Mouse (Mus musculus): ENCODE results near the gene Gucy2g. TPM values are rescaled to one million over a fixed set of nuclear protein-coding genes. Genes with fewer than 3 reads are reported as not detected.

The Gucy2g gene
- polyA plus RNA-seq (2015; fragmentation: Nextera tagmentation; extraction: Ambion mirVana), result not detected in 2 replicates

- Histone ChIP-seq H3K4me3 (no peak within 1 kb of the TSS), H3K9me3 (no peaks in the 10 kb centered on the region), H3K4me2 (no peak within 1 kb of the TSS), H3K27ac (replicated peaks) (no peak within 1 kb of the TSS), H3K36me3 (no peaks in the 10 kb centered on the region), H3K27me3 (no peaks in the 10 kb centered on the region), H3K9ac (no peak within 1 kb of the TSS), H3K4me1 (replicated peaks) (no peaks in the 10 kb centered on the region)
- ATAC-seq (ENCODE audit: low read depth), result no peak
- 83% methylated on average over 6 of the region's 6 CpGs for WGBS
These were observed at the start of gene Gucy2g for GRCm38 (mm10) chr19:55241186-55241645. Gucy2g (minus strand) TSS chr19:55241236.

DNA sequence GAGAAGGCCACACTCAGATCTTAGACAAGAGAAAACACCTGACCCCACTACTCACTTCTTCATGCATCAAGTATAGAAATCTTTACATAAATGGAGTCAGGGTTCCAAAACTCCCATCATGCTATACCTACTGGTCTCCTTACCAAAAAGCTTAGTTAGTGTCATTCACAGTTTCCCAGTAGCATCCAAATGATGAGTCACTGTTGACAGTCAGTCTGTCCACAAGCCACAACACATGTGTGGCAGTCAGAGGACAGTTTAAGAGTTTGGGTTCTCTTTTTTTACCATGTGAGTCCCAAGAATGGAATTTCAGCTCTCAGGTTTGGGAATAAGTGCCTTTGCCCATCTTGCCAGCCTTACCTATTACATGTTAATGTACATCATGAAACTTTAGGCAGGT is 47.9 kb upstream of the Gucy2g start:
- Histone ChIP-seq H3K27me3 (no peaks in the 10 kb centered on the region), H3K4me3 (no peak overlapping the region), H3K9ac (no peak overlapping the region), H3K4me1 (replicated peaks) (no peaks in the 10 kb centered on the region), H3K9me3 (no peaks in the 10 kb centered on the region), H3K27ac (replicated peaks) (no peak overlapping the region), H3K36me3 (peaks cover 16% of the 10 kb centered on the region), H3K4me2 (no peak overlapping the region)
- ATAC-seq (ENCODE audit: low read depth), result no peak

- WGBS, result 90% methylated on average over 4 of the region's 4 CpGs
These were observed 45.0 kb upstream of the Gucy2g start for GRCm38 (mm10) chr19:55286034-55286433.

GRCm38 (mm10) chr19:55284093-55284492 is 43.1 kb upstream of the Gucy2g start:
- no peak overlapping the region for H3K4me3 ChIP-seq
- H3K4me1 ChIP-seq (replicated peaks), result no peaks in the 10 kb centered on the region
- no peak for ATAC-seq (ENCODE audit: low read depth)
- 97% methylated on average over 4 of the region's 4 CpGs for WGBS
- H3K36me3 ChIP-seq, result peaks cover 27% of the 10 kb centered on the region
- H3K27me3 ChIP-seq, result no peaks in the 10 kb centered on the region
- no peak overlapping the region for H3K27ac ChIP-seq (replicated peaks)
- H3K9me3 ChIP-seq, result no peaks in the 10 kb centered on the region
- H3K9ac ChIP-seq, result no peak overlapping the region
- no peak overlapping the region for H3K4me2 ChIP-seq

More at GRCm38 (mm10) chr19:55286034-55286433, 45.0 kb upstream of the Gucy2g start:
- no peak overlapping the region for H3K4me2 ChIP-seq
- no peak overlapping the region for H3K27ac ChIP-seq (replicated peaks)
- no peak for ATAC-seq (ENCODE audit: low read depth)
- H3K4me1 ChIP-seq (replicated peaks), result no peaks in the 10 kb centered on the region
- H3K27me3 ChIP-seq, result no peaks in the 10 kb centered on the region
- H3K36me3 ChIP-seq, result peaks cover 21% of the 10 kb centered on the region
- H3K9me3 ChIP-seq, result no peaks in the 10 kb centered on the region
- H3K9ac ChIP-seq, result no peak overlapping the region
- no peak overlapping the region for H3K4me3 ChIP-seq

GRCm38 (mm10) chr19:55276770-55277169 is 35.7 kb upstream of the Gucy2g start:
- Histone ChIP-seq H3K36me3 (peaks cover 11% of the 10 kb centered on the region; the same call in 1 of the 2 replicates), H3K4me2 (no peak overlapping the region), H3K9ac (no peak overlapping the region), H3K4me3 (no peak overlapping the region), H3K4me1 (replicated peaks) (no peaks in the 10 kb centered on the region), H3K9me3 (no peaks in the 10 kb centered on the region), H3K27me3 (no peaks in the 10 kb centered on the region), H3K27ac (replicated peaks) (no peak overlapping the region)
- ATAC-seq (ENCODE audit: low read depth), result no peak
- WGBS, result 89% methylated on average over 3 of the region's 3 CpGs

DNA sequence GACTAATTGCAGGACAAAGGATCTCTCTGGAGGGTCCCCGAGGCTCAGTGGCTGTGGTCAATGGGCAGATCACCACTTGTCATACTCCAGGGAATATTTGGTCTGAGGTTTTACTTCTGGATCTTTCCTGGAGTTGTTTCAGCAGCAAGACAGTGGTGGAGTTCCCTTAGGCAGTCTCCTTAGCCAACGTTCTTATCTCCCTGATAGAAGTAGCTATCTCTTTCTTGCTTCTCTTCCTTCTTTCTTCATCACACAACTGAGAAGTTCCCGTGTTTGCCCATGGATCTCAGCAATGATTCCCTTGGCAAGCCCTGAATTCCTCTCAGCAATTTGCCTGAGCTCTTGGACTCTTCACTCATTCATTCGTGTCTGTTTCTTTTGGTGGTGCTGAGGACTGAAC is 35.1 kb upstream of the Gucy2g start:
- H3K4me3 ChIP-seq, result no peak overlapping the region
- 80% methylated on average over 4 of the region's 4 CpGs for WGBS
- H3K9ac ChIP-seq, result no peak overlapping the region
- peaks cover 7% of the 10 kb centered on the region; the same call in 1 of the 2 replicates for H3K36me3 ChIP-seq
- H3K9me3 ChIP-seq, result no peaks in the 10 kb centered on the region
- no peak overlapping the region for H3K27ac ChIP-seq (replicated peaks)
- no peaks in the 10 kb centered on the region for H3K27me3 ChIP-seq
- ATAC-seq (ENCODE audit: low read depth), result no peak
- no peak overlapping the region for H3K4me2 ChIP-seq
- no peaks in the 10 kb centered on the region for H3K4me1 ChIP-seq (replicated peaks)

DNA sequence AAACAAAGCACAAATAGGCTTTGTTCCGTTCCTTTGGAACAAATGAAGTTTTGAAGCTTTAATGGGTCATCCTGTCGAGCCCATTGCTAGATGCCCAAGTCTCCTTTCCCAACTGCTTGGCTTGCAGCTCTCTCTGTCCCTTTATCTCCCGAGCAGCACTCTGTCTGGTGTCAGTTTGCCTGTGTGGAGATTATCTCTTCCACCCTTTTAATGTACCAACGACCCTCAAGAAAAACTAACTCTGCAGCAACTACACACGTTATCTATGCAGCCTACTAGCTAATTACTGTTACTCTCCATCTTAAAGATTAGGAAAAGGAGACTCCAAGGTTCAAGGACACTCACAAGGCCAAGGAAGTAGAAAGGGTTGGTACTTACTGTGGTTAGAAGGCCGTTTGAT is 32.3 kb upstream of the Gucy2g start:
- no peaks in the 10 kb centered on the region for H3K4me1 ChIP-seq (replicated peaks)
- H3K27ac ChIP-seq (replicated peaks), result no peak overlapping the region
- ATAC-seq (ENCODE audit: low read depth), result no peak
- H3K4me3 ChIP-seq, result no peak overlapping the region
- H3K4me2 ChIP-seq, result no peak overlapping the region
- H3K36me3 ChIP-seq, result no peaks in the 10 kb centered on the region
- no peak overlapping the region for H3K9ac ChIP-seq
- no peaks in the 10 kb centered on the region for H3K27me3 ChIP-seq
- 80% methylated on average over 6 of the region's 6 CpGs for WGBS
- no peaks in the 10 kb centered on the region for H3K9me3 ChIP-seq

- no peak for ATAC-seq (ENCODE audit: low read depth)
- WGBS, result 37% methylated on average over 3 of the region's 3 CpGs
- Histone ChIP-seq H3K9ac (no peak overlapping the region), H3K27me3 (no peaks in the 10 kb centered on the region), H3K27ac (replicated peaks) (no peak overlapping the region), H3K4me1 (replicated peaks) (no peaks in the 10 kb centered on the region), H3K9me3 (no peaks in the 10 kb centered on the region), H3K4me2 (no peak overlapping the region), H3K36me3 (no peaks in the 10 kb centered on the region), H3K4me3 (no peak overlapping the region)
These were observed 30.4 kb upstream of the Gucy2g start for GRCm38 (mm10) chr19:55271448-55271847.

DNA sequence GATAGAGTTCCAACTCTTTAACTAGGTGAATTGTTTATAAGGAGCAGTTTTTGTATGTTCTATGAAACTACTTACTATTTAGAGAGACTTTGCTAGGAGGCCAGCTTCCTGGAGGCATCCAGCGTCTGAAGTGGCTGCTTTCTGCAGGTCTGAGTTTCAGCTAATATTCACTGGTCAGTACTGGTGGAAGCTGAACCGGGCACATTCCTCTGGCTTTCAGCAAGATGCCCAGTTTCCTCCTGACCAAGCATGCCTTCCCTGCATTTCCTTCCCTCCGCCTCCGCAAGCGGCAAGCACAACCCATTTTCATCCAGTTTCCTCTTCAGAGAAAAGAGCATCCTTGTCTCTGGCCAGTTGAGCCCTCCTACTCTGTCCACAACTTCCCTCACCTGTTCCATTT is 28.0 kb upstream of the Gucy2g start:
- Histone ChIP-seq H3K4me1 (replicated peaks) (no peaks in the 10 kb centered on the region), H3K36me3 (no peaks in the 10 kb centered on the region), H3K27ac (replicated peaks) (no peak overlapping the region), H3K9ac (no peak overlapping the region), H3K9me3 (no peaks in the 10 kb centered on the region), H3K4me3 (no peak overlapping the region), H3K27me3 (no peaks in the 10 kb centered on the region), H3K4me2 (no peak overlapping the region)
- 87% methylated on average over 5 of the region's 5 CpGs for WGBS
- ATAC-seq (ENCODE audit: low read depth), result no peak

- no peak overlapping the region for H3K9ac ChIP-seq
- H3K36me3 ChIP-seq, result no peaks in the 10 kb centered on the region
- H3K4me2 ChIP-seq, result no peak overlapping the region
- H3K4me1 ChIP-seq (replicated peaks), result no peaks in the 10 kb centered on the region
- WGBS, result 71% methylated on average over 3 of the region's 3 CpGs
- H3K9me3 ChIP-seq, result no peaks in the 10 kb centered on the region
- H3K27me3 ChIP-seq, result no peaks in the 10 kb centered on the region
- no peak overlapping the region for H3K27ac ChIP-seq (replicated peaks)
- no peak for ATAC-seq (ENCODE audit: low read depth)
- H3K4me3 ChIP-seq, result no peak overlapping the region
These were observed 27.1 kb upstream of the Gucy2g start for GRCm38 (mm10) chr19:55268150-55268549.

DNA sequence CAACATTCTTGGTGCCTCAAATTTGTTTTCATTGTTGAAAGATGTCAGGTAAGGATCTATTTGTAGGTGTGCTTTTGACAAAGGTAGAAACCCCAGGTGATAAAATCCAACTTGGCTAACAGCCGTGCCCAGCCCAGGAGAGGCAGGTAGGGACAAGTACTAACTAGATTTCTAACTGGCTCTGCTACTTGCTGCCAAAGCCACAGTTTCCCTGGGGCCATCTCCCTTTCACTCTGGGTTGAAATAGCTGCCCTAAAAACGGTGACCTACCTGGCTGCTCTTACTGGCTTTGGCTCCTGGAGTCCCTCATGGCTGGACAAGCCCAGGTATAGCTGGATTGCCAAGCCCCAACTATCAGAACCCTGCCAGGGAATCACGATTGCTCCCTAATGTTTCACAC is 25.8 kb upstream of the Gucy2g start:
- Histone ChIP-seq H3K27ac (replicated peaks) (no peak overlapping the region), H3K9ac (no peak overlapping the region), H3K27me3 (no peaks in the 10 kb centered on the region), H3K4me2 (no peak overlapping the region), H3K4me3 (no peak overlapping the region), H3K36me3 (no peaks in the 10 kb centered on the region), H3K4me1 (replicated peaks) (no peaks in the 10 kb centered on the region), H3K9me3 (no peaks in the 10 kb centered on the region)
- no peak for ATAC-seq (ENCODE audit: low read depth)
- whole genome bisulfite sequencing, result 89% methylated on average over 3 of the region's 3 CpGs

DNA sequence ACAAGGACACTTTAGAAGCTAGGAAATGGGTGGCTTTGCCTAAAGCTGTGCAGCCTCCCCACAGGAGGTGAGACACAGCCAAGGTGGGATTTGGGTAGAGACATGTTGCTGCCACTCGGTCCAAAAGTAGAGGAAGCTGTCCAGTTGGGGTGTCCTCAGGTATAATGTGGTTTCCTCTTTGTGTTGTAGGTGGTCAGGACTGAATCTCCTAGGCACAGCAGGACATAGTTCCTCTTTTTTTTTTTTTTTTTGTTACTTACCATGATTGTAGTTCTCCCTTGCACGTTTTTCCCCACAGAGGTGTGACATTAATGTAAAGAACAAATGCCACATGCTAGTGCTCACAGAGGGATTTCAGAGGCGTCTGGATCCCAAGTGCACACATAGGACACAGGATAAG is 24.2 kb upstream of the Gucy2g start:
- Histone ChIP-seq H3K9me3 (no peaks in the 10 kb centered on the region), H3K4me3 (no peak overlapping the region), H3K27ac (replicated peaks) (no peak overlapping the region), H3K9ac (no peak overlapping the region), H3K4me2 (no peak overlapping the region), H3K4me1 (replicated peaks) (no peaks in the 10 kb centered on the region), H3K27me3 (no peaks in the 10 kb centered on the region), H3K36me3 (no peaks in the 10 kb centered on the region)
- 84% methylated on average over 3 of the region's 3 CpGs for WGBS
- no peak for ATAC-seq (ENCODE audit: low read depth)

- H3K9ac ChIP-seq, result no peak overlapping the region
- no peak overlapping the region for H3K27ac ChIP-seq (replicated peaks)
- ATAC-seq (ENCODE audit: low read depth), result no peak
- H3K36me3 ChIP-seq, result no peaks in the 10 kb centered on the region
- H3K4me1 ChIP-seq (replicated peaks), result no peaks in the 10 kb centered on the region
- H3K27me3 ChIP-seq, result no peaks in the 10 kb centered on the region
- H3K4me2 ChIP-seq, result no peak overlapping the region
- H3K4me3 ChIP-seq, result no peak overlapping the region
- WGBS, result 73% methylated on average over 12 of the region's 12 CpGs
- H3K9me3 ChIP-seq, result no peaks in the 10 kb centered on the region
These were observed 19.6 kb upstream of the Gucy2g start for GRCm38 (mm10) chr19:55260389-55261184.
